Mouse (Mus musculus): ENCODE measurements around the gene Kat8. TPM values are rescaled to one million over a fixed set of nuclear protein-coding genes. Genes with fewer than 3 reads are reported as not detected.

The Kat8 gene
- total RNA-seq, 2 experiments from 2014 or later: 13.5 TPM

DNA sequence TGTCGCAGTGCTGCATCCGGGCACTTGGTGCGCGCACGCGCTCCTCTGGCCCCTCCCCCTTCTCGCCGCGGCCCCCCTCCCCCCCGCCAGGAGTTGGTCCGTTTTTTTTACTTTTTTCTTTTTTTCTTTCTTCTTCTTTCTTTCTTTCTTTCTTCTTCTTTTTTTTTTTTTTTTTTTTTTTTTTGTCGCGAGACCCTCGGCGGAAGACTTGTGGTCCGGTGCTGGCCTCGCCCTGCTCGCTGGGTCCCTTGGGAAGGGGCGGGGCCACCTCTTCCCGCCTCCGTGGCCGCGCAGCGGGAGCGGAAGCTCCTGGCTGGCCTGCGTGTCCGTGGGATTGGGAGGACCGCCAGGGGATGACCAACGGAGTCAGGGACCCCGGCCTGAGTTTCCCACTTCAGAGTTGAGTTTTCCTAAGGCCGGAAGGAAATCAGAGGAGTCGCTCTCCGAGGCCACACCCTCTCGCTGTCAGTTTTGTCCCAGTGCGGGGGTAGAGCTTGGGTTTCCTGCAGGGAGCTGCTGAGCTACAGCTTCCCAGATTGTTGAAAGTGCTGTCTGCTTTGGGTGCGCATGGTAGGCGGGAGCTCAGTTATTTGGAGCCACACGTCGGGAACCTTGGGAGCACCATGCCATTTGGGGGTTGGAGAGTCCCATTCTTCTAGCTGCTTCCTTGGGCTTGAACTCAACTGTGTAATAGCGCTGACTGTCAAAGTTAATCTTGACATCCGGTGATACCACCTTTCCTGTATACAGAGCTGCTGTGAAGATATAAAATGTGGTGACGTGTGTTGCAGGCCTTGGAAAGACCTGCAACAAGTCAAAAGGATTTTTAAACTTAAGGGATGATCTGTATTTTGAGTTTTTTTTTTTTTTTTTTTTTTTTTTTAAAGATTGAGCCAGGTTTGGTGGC is 55.9 kb downstream of the Kat8 start:
- intact Hi-C loops (cut with DNase I): loop anchor here (2.0 kb wide), 1 partner anchor 31 kb away; no protein-coding TSS in a partner anchor
- DNase-seq: peak; percentile 87 to 89

DNA sequence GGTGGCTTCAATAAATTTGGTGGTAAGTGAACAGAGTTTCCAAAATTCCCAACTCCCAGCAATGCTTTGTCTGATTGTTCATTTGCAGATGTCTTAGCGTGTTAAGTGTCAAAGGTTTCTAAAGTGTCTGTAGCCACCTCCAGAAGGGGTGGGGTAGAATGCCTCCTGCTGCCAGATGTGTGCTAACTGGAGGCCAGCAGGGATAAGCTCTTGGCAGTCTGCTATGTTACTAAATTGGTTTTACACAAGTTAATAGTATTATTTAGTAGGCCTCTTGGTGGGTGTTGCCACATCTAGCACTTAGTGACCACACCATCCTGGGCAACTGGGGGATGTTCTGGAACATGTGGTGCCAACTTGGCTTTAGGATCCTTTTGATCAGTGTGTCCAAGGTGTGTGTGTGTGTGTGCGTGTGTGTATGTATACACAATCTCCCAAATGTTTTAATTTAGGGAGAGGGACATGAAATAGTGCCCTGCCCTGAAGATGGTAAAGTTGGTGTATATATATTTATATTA is 62.2 kb downstream of the Kat8 start:
- intact Hi-C loops (cut with DNase I): no loop called here
- peak; percentile 19 to 37 for DNase-seq

Other genes with a start within 250 kb of the Kat8 start
- 10 to 100 TPM; 33.5 to 47.3 TPM for gene Bcl7c, start 203.6 kb upstream of the Kat8 start, total RNA-seq (2021)
- 1 to 10 TPM; 5.0 to 6.0 TPM for gene Ctf1, start 199.8 kb upstream of the Kat8 start, total RNA-seq (2021)
- not detected for gene Ctf2, start 180.3 kb upstream of the Kat8 start, total RNA-seq (2021)
- 1 to 10 TPM; 4.8 to 5.7 TPM for gene Fbxl19, start 168.0 kb upstream of the Kat8 start, total RNA-seq (2021)
- gene Orai3, start 142.7 kb upstream of the Kat8 start, total RNA-seq (2021): 10 to 100 TPM; 16.6 to 17.3 TPM
- 10 to 100 TPM; 21.0 to 22.3 TPM for gene Setd1a, start 135.8 kb upstream of the Kat8 start, total RNA-seq (2021)
- 1 to 10 TPM; 2.7 to 3.0 TPM for gene Gm49388, start 126.9 kb upstream of the Kat8 start, total RNA-seq (2021)
- 10 to 100 TPM; 14.9 to 18.4 TPM for gene Hsd3b7, start 111.9 kb upstream of the Kat8 start, total RNA-seq (2021)
- gene Stx4a, start 88.2 kb upstream of the Kat8 start, total RNA-seq (2021): 10 to 100 TPM; 66.7 to 68.1 TPM
- under 1 TPM; 0.65 to 0.83 TPM for gene Stx1b, start 88.0 kb upstream of the Kat8 start, total RNA-seq (2021)
- 10 to 100 TPM; 21.0 to 21.9 TPM for gene Zfp646, start 36.3 kb upstream of the Kat8 start, total RNA-seq (2021)
- gene Zfp668, start 35.7 kb upstream of the Kat8 start, total RNA-seq (2021): 1 to 10 TPM; 3.8 to 5.5 TPM
- gene Prss53, start 21.5 kb upstream of the Kat8 start, total RNA-seq (2021): under 1 TPM; 0.59 to 0.88 TPM
- not detected for gene Gm21974, start 17.1 kb upstream of the Kat8 start, total RNA-seq (2021)
- gene Vkorc1, start 16.9 kb upstream of the Kat8 start, total RNA-seq (2021): 10 to 100 TPM; 25.6 to 28.1 TPM
- gene Bckdk, start 8.4 kb upstream of the Kat8 start, total RNA-seq (2021): 10 to 100 TPM; 85.7 to 86.8 TPM
- under 1 TPM in 1 of 2 experiments, not detected in 1; 0.24 TPM for gene Prss8, start 17.6 kb downstream of the Kat8 start, total RNA-seq (2021)
- 1 to 10 TPM; 6.4 to 6.7 TPM for gene Prss36, start 34.2 kb downstream of the Kat8 start, total RNA-seq (2021)
- gene Fus, start 54.9 kb downstream of the Kat8 start, total RNA-seq (2021): 100 to 1,000 TPM; 169 to 184 TPM
- 10 to 100 TPM in 1 of 2 experiments, 1 to 10 TPM in 1; 5.6 to 13.6 TPM for gene Pycard, start 81.4 kb downstream of the Kat8 start, total RNA-seq (2021)
- gene Trim72, start 91.4 kb downstream of the Kat8 start, total RNA-seq (2021): 100 to 1,000 TPM; 209 to 217 TPM
- 1 to 10 TPM; 4.5 to 5.7 TPM for gene Itgam, start 150.1 kb downstream of the Kat8 start, total RNA-seq (2021)
- gene Gm49368, start 150.2 kb downstream of the Kat8 start, total RNA-seq (2021): not detected
- gene Itgax, start 217.0 kb downstream of the Kat8 start, total RNA-seq (2021): under 1 TPM; 0.19 to 0.59 TPM
- gene Itgad, start 241.9 kb downstream of the Kat8 start, total RNA-seq (2021): under 1 TPM in 1 of 2 experiments, not detected in 1; 0.17 TPM

Data from heart, postnatal 14 days (tissue).